Mouse (Mus musculus): Measurements from ENCODE around the gene Rbfox1. TPM values are rescaled to one million over a fixed set of nuclear protein-coding genes. Genes with fewer than 3 reads are reported as not detected.

Rbfox1 gene
- polyA plus RNA-seq, 1 experiment = 1.4 TPM

- TF ChIP-seq POLR2A (IDR thresholded peaks at IDR 0.05; ENCODE audit: low read depth, low read length) (no peak), CTCF (IDR thresholded peaks at IDR 0.05; ENCODE audit: borderline replicate concordance, insufficient read depth, low read length) (no peak)
- H3K4me1 ChIP-seq (ENCODE audit: control insufficient read depth, insufficient read depth, low read length) = no peaks in the 10 kb centered on the region
- H3K4me3 ChIP-seq (ENCODE audit: insufficient read depth, low read length) = no peak overlapping the region
- no peak overlapping the region for H3K27ac ChIP-seq (ENCODE audit: insufficient read depth, low read length)
Measured at GRCm38 (mm10) chr16:7206116-7206900, 1321.2 kb downstream of the Rbfox1 start.

GRCm38 (mm10) chr16:7207599-7207998 lies 1322.4 kb downstream of the Rbfox1 start:
- H3K4me1 ChIP-seq (ENCODE audit: control insufficient read depth, insufficient read depth, low read length) = no peaks in the 10 kb centered on the region
- no peak for TF ChIP-seq CTCF (IDR thresholded peaks at IDR 0.05; ENCODE audit: borderline replicate concordance, insufficient read depth, low read length)
- TF ChIP-seq POLR2A (IDR thresholded peaks at IDR 0.05; ENCODE audit: low read depth, low read length) = no peak
- no peak overlapping the region for H3K4me3 ChIP-seq (ENCODE audit: insufficient read depth, low read length)
- H3K27ac ChIP-seq (ENCODE audit: insufficient read depth, low read length) = no peak overlapping the region

GRCm38 (mm10) chr16:7212756-7213155 lies 1327.6 kb downstream of the Rbfox1 start:
- Histone ChIP-seq H3K4me1 (ENCODE audit: control insufficient read depth, insufficient read depth, low read length) (no peaks in the 10 kb centered on the region), H3K4me3 (ENCODE audit: insufficient read depth, low read length) (no peak overlapping the region), H3K27ac (ENCODE audit: insufficient read depth, low read length) (no peak overlapping the region)
- TF ChIP-seq POLR2A (IDR thresholded peaks at IDR 0.05; ENCODE audit: low read depth, low read length) = no peak
- no peak for TF ChIP-seq CTCF (IDR thresholded peaks at IDR 0.05; ENCODE audit: borderline replicate concordance, insufficient read depth, low read length)

- no peak overlapping the region for H3K4me3 ChIP-seq (ENCODE audit: insufficient read depth, low read length)
- no peak for TF ChIP-seq POLR2A (IDR thresholded peaks at IDR 0.05; ENCODE audit: low read depth, low read length)
- H3K27ac ChIP-seq (ENCODE audit: insufficient read depth, low read length) = no peak overlapping the region
- H3K4me1 ChIP-seq (ENCODE audit: control insufficient read depth, insufficient read depth, low read length) = no peaks in the 10 kb centered on the region
Measured at GRCm38 (mm10) chr16:7223265-7223664, 1338.1 kb downstream of the Rbfox1 start.

- H3K27ac ChIP-seq (ENCODE audit: insufficient read depth, low read length) = no peak overlapping the region
- H3K4me3 ChIP-seq (ENCODE audit: insufficient read depth, low read length) = no peak overlapping the region
- H3K4me1 ChIP-seq (ENCODE audit: control insufficient read depth, insufficient read depth, low read length) = no peaks in the 10 kb centered on the region
- no peak for TF ChIP-seq CTCF (IDR thresholded peaks at IDR 0.05; ENCODE audit: borderline replicate concordance, insufficient read depth, low read length)
- TF ChIP-seq POLR2A (IDR thresholded peaks at IDR 0.05; ENCODE audit: low read depth, low read length) = no peak
Measured at GRCm38 (mm10) chr16:7226000-7226399, 1340.8 kb downstream of the Rbfox1 start.

- TF ChIP-seq POLR2A (IDR thresholded peaks at IDR 0.05; ENCODE audit: low read depth, low read length) = no peak
- TF ChIP-seq CTCF (IDR thresholded peaks at IDR 0.05; ENCODE audit: borderline replicate concordance, insufficient read depth, low read length) = no peak
- Histone ChIP-seq H3K4me3 (ENCODE audit: insufficient read depth, low read length) (no peak overlapping the region), H3K4me1 (ENCODE audit: control insufficient read depth, insufficient read depth, low read length) (no peaks in the 10 kb centered on the region), H3K27ac (ENCODE audit: insufficient read depth, low read length) (no peak overlapping the region)
Measured at GRCm38 (mm10) chr16:7228246-7228645, 1343.1 kb downstream of the Rbfox1 start.

- no peaks in the 10 kb centered on the region for H3K4me1 ChIP-seq (ENCODE audit: control insufficient read depth, insufficient read depth, low read length)
- TF ChIP-seq POLR2A (IDR thresholded peaks at IDR 0.05; ENCODE audit: low read depth, low read length) (no peak), CTCF (IDR thresholded peaks at IDR 0.05; ENCODE audit: borderline replicate concordance, insufficient read depth, low read length) (no peak)
- no peak overlapping the region for H3K27ac ChIP-seq (ENCODE audit: insufficient read depth, low read length)
- no peak overlapping the region for H3K4me3 ChIP-seq (ENCODE audit: insufficient read depth, low read length)
Measured at GRCm38 (mm10) chr16:7229232-7229631, 1344.1 kb downstream of the Rbfox1 start.

- Histone ChIP-seq H3K4me1 (ENCODE audit: control insufficient read depth, insufficient read depth, low read length) (no peaks in the 10 kb centered on the region), H3K27ac (ENCODE audit: insufficient read depth, low read length) (no peak overlapping the region), H3K4me3 (ENCODE audit: insufficient read depth, low read length) (no peak overlapping the region)
- TF ChIP-seq POLR2A (IDR thresholded peaks at IDR 0.05; ENCODE audit: low read depth, low read length) (no peak), CTCF (IDR thresholded peaks at IDR 0.05; ENCODE audit: borderline replicate concordance, insufficient read depth, low read length) (no peak)
Measured at GRCm38 (mm10) chr16:7241627-7242026, 1356.5 kb downstream of the Rbfox1 start.

GRCm38 (mm10) chr16:7242501-7242900 lies 1357.3 kb downstream of the Rbfox1 start:
- Histone ChIP-seq H3K27ac (ENCODE audit: insufficient read depth, low read length) (no peak overlapping the region), H3K4me3 (ENCODE audit: insufficient read depth, low read length) (no peak overlapping the region), H3K4me1 (ENCODE audit: control insufficient read depth, insufficient read depth, low read length) (no peaks in the 10 kb centered on the region)
- TF ChIP-seq CTCF (IDR thresholded peaks at IDR 0.05; ENCODE audit: borderline replicate concordance, insufficient read depth, low read length) (no peak), POLR2A (IDR thresholded peaks at IDR 0.05; ENCODE audit: low read depth, low read length) (no peak)

GRCm38 (mm10) chr16:7244382-7244781 lies 1359.2 kb downstream of the Rbfox1 start:
- no peaks in the 10 kb centered on the region for H3K4me1 ChIP-seq (ENCODE audit: control insufficient read depth, insufficient read depth, low read length)
- no peak overlapping the region for H3K4me3 ChIP-seq (ENCODE audit: insufficient read depth, low read length)
- no peak overlapping the region for H3K27ac ChIP-seq (ENCODE audit: insufficient read depth, low read length)
- TF ChIP-seq POLR2A (IDR thresholded peaks at IDR 0.05; ENCODE audit: low read depth, low read length) (no peak), CTCF (IDR thresholded peaks at IDR 0.05; ENCODE audit: borderline replicate concordance, insufficient read depth, low read length) (no peak)
